In the genomic region with DNA sequence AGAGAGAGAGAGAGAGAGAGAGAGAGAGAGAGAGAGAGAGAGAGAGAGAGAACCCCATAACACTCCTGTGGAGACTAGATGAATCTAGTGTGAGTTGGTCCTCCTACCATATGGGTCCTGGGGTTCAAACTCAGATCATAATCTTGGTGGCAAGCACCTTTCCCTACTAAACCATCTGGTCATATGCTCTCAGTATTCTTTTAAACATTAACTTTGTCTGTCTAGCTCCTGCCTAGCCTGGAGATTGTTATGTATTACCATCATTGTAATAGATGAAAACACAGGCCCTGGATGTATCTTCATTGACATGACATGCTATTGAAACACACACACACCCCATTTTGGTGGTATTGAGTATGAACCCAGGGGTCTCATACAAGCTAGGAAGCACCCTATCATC, we compare ENCODE assay signal across 32 mouse cellular contexts. TPM values are rescaled to one million over a fixed set of nuclear protein-coding genes. Genes with fewer than 3 reads are reported as not detected.
"Had no signal": no experiment of that assay in that cellular context is flagged by ENCODE, and none has a peak within 500 bp of the region (broad histone marks: within the 10 kb centered on the region; RNA-seq: fewer than 3 reads in every experiment).

No protein-coding gene starts in this region.

- DNase-seq: cerebellum, adult 2 months; cerebellum, adult 8-10 months; cerebellum, adult 9-10 months; cerebellum, adult 9-11 months; cerebellum, postnatal 10 days; cerebellum, postnatal 14 days; cerebellum, postnatal 25 days; cerebellum, postnatal 36 days; embryo, embryonic 11 days; forebrain, postnatal 0 days; gastrocnemius, adult 2 months; gastrocnemius, postnatal 10 days; gastrocnemius, postnatal 14 days; gastrocnemius, postnatal 25 days; gastrocnemius, postnatal 36 days; heart, adult 11 months; heart, adult 18-20 months; heart, adult 2 months had no signal

- H3K36me3 ChIP-seq: embryonic facial prominence, embryonic 10.5 days; embryonic facial prominence, embryonic 12.5 days; embryonic facial prominence, embryonic 13.5 days; embryonic facial prominence, embryonic 15.5 days; forebrain, embryonic 10.5 days; forebrain, embryonic 12.5 days; forebrain, embryonic 15.5 days had no signal

- H3K27ac ChIP-seq: embryonic facial prominence, embryonic 10.5 days; embryonic facial prominence, embryonic 12.5 days; embryonic facial prominence, embryonic 13.5 days; embryonic facial prominence, embryonic 15.5 days; forebrain, embryonic 10.5 days; forebrain, embryonic 12.5 days; forebrain, embryonic 13.5 days; forebrain, embryonic 15.5 days; gastrocnemius, adult 2 months; heart, adult 2 months had no signal

- H3K4me1 ChIP-seq: embryonic facial prominence, embryonic 10.5 days; embryonic facial prominence, embryonic 12.5 days; embryonic facial prominence, embryonic 13.5 days; embryonic facial prominence, embryonic 15.5 days; forebrain, embryonic 10.5 days; forebrain, embryonic 12.5 days; forebrain, embryonic 13.5 days; forebrain, embryonic 15.5 days had no signal

- H3K4me3 ChIP-seq: embryonic facial prominence, embryonic 10.5 days; embryonic facial prominence, embryonic 12.5 days; embryonic facial prominence, embryonic 13.5 days; embryonic facial prominence, embryonic 15.5 days; erythroblast, embryonic 14.5 days; forebrain, embryonic 10.5 days; forebrain, embryonic 12.5 days; forebrain, embryonic 13.5 days; forebrain, embryonic 15.5 days; gastrocnemius, adult 2 months; heart, adult 2 months had no signal

RNA-seq across cellular contexts. Expression of gene Zcchc13, which starts 5.6 kb away (rescaled TPM):
- polyA plus RNA-seq: embryonic facial prominence, embryonic 10.5 days; embryonic facial prominence, embryonic 11.5 days; embryonic facial prominence, embryonic 12.5 days; embryonic facial prominence, embryonic 13.5 days; embryonic facial prominence, embryonic 14.5 days; embryonic facial prominence, embryonic 15.5 days; erythroblast, embryonic 14.5 days; forebrain, embryonic 10.5 days; forebrain, embryonic 11.5 days; forebrain, embryonic 12.5 days; forebrain, embryonic 13.5 days; forebrain, embryonic 14.5 days; forebrain, embryonic 15.5 days; forebrain, embryonic 16.5 days; forebrain, postnatal 0 days; heart, adult 2 months had no signal
